Mouse (Mus musculus) spleen, adult 10 weeks (tissue): ENCODE results near the gene Prol1. TPM values are rescaled to one million over a fixed set of nuclear protein-coding genes. Genes with fewer than 3 reads are reported as not detected.

Experiments used
- polyA plus RNA-seq: library from polyadenylated mRNA; stranded (reverse); fragments of 350-450 nt; fragmentation: Illumina TruSeq; extraction: RNeasy Lipid Tissue Mini Kit (QIAGEN cat#74804); gene quantifications from one replicate; pipeline ENCODE4 v1.2.3, GENCODE M21; 2015; ENCODE audit warnings: low replicate concordance; ENCODE audit not compliant: insufficient read depth

Prol1 gene
- not detected for polyA plus RNA-seq

GRCm38 (mm10) chr5:88317012-88317411 is at the start of gene Prol1:
Gene Prol1, plus strand, starts transcription at chr5:88317312.

GRCm38 (mm10) chr5:88268619-88269018 is 48.5 kb upstream of the Prol1 start, which contains the start of gene Gm7714:
Gene Gm7714, plus strand, starts transcription at chr5:88268919.

GRCm38 (mm10) chr5:88375808-88376207 is 58.7 kb downstream of the Prol1 start, which contains the start of gene Amtn:
Gene Amtn, plus strand, starts transcription at chr5:88376108.

Other genes with a start within 250 kb of the Prol1 start
- not detected for gene Smr2, start 230.8 kb upstream of the Prol1 start, polyA plus RNA-seq
- gene Gm11116, start 205.8 kb upstream of the Prol1 start, polyA plus RNA-seq = not detected
- gene Gm11115, start 163.2 kb upstream of the Prol1 start, polyA plus RNA-seq = not detected
- gene Gm7714, start 48.4 kb upstream of the Prol1 start, polyA plus RNA-seq = not detected
- not detected for gene Amtn, start 58.8 kb downstream of the Prol1 start, polyA plus RNA-seq
- gene Ambn, start 138.7 kb downstream of the Prol1 start, polyA plus RNA-seq = not detected
- not detected for gene Enam, start 170.7 kb downstream of the Prol1 start, polyA plus RNA-seq
- gene Jchain, start 210.6 kb downstream of the Prol1 start, polyA plus RNA-seq = 1,764 TPM
- gene Utp3, start 237.2 kb downstream of the Prol1 start, polyA plus RNA-seq = 91.5 TPM
- 26.9 TPM for gene Rufy3, start 247.7 kb downstream of the Prol1 start, polyA plus RNA-seq